Mouse (Mus musculus): ENCODE results near the gene Hmgn2.
"Not testable (repeated sequence)": the region's sequence is repeated elsewhere in the genome, so short reads cannot be mapped to it uniquely, and the experiment has no call there.

The Hmgn2 gene

GRCm38 (mm10) chr4:133968150-133968921, at the start of gene Hmgn2:
Hmgn2 (minus strand) TSS chr4:133968650.
- in situ Hi-C loops (cut with MboI, MseI): no loop called here

- in situ Hi-C loops (cut with MboI, MseI): no loop called here
Observed at GRCm38 (mm10) chr4:134017201-134017865, 48.9 kb upstream of the Hmgn2 start.

GRCm38 (mm10) chr4:134016767-134017166, 48.3 kb upstream of the Hmgn2 start:
- in situ Hi-C loops (cut with MboI, MseI): no loop called here

- in situ Hi-C loops (cut with MboI, MseI): no loop called here
Observed at GRCm38 (mm10) chr4:134016208-134016607, 47.8 kb upstream of the Hmgn2 start.

GRCm38 (mm10) chr4:134012858-134013528, 44.5 kb upstream of the Hmgn2 start:
- in situ Hi-C loops (cut with MboI, MseI): no loop called here

GRCm38 (mm10) chr4:134011450-134012414, 43.3 kb upstream of the Hmgn2 start:
- in situ Hi-C loops (cut with MboI, MseI): no loop called here

GRCm38 (mm10) chr4:134009709-134010108, 41.3 kb upstream of the Hmgn2 start:
- in situ Hi-C loops (cut with MboI, MseI): no loop called here

- in situ Hi-C loops (cut with MboI, MseI): no loop called here
Observed at GRCm38 (mm10) chr4:134006845-134007244, 38.4 kb upstream of the Hmgn2 start.

GRCm38 (mm10) chr4:134005581-134006358, 37.3 kb upstream of the Hmgn2 start:
- in situ Hi-C loops (cut with MboI, MseI): no loop called here

- in situ Hi-C loops (cut with MboI, MseI): no loop called here
Observed at GRCm38 (mm10) chr4:134002903-134003302, 34.5 kb upstream of the Hmgn2 start.

GRCm38 (mm10) chr4:134002246-134002645, 33.8 kb upstream of the Hmgn2 start:
- in situ Hi-C loops (cut with MboI, MseI): no loop called here

GRCm38 (mm10) chr4:134001710-134002109, 33.3 kb upstream of the Hmgn2 start:
- in situ Hi-C loops (cut with MboI, MseI): no loop called here

- in situ Hi-C loops (cut with MboI, MseI): no loop called here
Observed at GRCm38 (mm10) chr4:134000466-134001438, 32.3 kb upstream of the Hmgn2 start, which contains the start of gene Dhdds. Dhdds (minus strand) TSS chr4:134000918.

GRCm38 (mm10) chr4:133994697-133995096, 26.2 kb upstream of the Hmgn2 start:
- in situ Hi-C loops (cut with MboI, MseI): no loop called here

- in situ Hi-C loops (cut with MboI, MseI): no loop called here
Observed at GRCm38 (mm10) chr4:133991087-133991660, 22.7 kb upstream of the Hmgn2 start.

GRCm38 (mm10) chr4:133990035-133990434, 21.6 kb upstream of the Hmgn2 start:
- in situ Hi-C loops (cut with MboI, MseI): no loop called here

GRCm38 (mm10) chr4:133988289-133988688, 19.8 kb upstream of the Hmgn2 start:
- in situ Hi-C loops (cut with MboI, MseI): not testable (repeated sequence)

- in situ Hi-C loops (cut with MboI, MseI): no loop called here
Observed at GRCm38 (mm10) chr4:133982936-133983335, 14.5 kb upstream of the Hmgn2 start.

GRCm38 (mm10) chr4:133980496-133980895, 12.0 kb upstream of the Hmgn2 start:
- in situ Hi-C loops (cut with MboI, MseI): no loop called here

All from T-helper 17 cell (primary cell).